Mouse (Mus musculus) spleen, embryonic (tissue): Measurements from ENCODE around the gene Klf15.

Source experiments
- CTCF ChIA-PET: fragments of 350-600 bp; sonication (Branson Sonifier 250); formaldehyde crosslinking; loops from one replicate; lab custom pipeline; 2022; lab: Charles Lee

Klf15 gene

DNA sequence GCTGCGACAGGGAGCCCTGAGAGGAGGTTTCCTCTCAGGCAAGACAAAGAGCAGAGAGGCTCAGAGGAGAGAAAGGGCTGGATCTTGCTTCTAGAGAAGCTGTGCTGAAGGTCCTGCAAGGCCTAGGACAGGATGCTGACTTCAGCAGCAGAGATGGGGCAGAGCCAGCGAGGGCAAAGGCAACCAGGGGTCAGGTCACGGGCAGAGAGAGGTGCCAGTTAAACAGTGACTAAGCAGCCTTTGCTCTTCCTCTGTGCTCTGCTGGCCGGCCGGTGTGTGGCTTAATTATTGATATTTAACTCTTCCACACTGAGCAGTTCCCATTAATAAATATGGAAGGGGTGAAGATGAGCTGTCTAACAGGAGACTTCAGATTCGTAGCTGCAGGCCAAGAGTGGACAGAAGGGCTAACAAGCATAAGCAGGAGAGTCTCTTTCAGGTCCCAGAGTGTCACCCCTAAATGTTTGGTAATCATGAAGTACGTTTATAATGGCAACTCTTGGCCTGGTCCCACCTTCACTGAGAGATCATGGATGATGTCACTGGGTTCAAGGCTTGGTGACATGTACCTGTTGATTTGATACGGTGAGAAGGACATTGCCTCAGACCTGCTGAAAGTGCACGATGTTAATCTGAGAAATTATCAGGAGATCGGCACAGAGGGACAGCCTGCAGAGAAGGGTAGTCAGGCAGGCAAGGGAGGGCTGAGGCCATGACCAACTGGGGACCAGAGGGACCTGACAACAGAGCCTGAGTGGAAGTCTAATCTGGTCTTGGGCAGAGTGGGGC is 29.8 kb downstream of the Klf15 start:
- CTCF ChIA-PET: interaction anchor here (0.5 kb wide), 1 partner anchor 1081 kb away, joined by 7 read pairs; no protein-coding TSS in a partner anchor

DNA sequence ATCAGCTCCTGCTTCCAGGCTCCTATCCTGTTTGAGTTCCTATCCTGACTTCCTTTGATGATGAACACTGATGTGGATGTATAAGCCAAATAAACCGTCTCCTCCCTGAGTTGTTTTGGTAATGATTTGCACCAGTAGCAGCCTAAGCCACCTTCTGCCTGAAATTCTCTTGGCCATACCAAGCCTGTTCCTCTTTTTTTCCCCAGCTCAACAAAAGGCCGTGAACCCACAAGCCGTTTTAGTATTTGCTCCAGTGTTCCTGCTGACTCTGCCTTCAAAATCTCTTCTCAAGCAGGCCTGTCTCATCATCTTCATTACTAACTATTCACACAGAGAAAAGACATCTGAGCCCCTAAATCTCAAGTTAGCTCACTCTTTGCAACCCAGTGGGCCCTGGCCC is 31.8 kb downstream of the Klf15 start:
- CTCF ChIA-PET: no interaction called here

DNA sequence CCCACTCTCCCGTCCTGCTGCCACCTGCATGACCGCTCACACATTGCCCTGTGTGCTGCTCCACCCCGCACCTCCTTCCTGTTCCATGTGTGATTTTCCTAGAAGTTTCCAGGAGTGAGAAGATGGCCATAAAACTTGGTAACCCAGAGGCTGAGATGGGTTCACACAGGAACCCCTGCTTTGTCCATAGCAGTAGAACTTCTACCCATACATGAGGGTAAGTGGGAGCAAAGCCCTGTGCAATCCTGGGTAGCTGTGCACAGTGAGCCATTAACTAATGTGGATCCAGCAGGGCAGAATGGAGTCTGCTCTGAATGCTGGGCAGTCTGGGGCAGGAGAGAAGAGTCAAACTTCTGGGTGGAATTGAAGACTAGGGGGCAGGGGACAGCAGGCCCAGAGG is 32.2 kb downstream of the Klf15 start:
- CTCF ChIA-PET: interaction anchor here (0.6 kb wide), 1 partner anchor 67 kb away, joined by 3 read pairs; no protein-coding TSS in a partner anchor

- CTCF ChIA-PET: interaction anchor here (0.6 kb wide), 1 partner anchor 66 kb away, joined by 3 read pairs; no protein-coding TSS in a partner anchor
Measured at GRCm38 (mm10) chr6:90495282-90495912, 33.0 kb downstream of the Klf15 start.

DNA sequence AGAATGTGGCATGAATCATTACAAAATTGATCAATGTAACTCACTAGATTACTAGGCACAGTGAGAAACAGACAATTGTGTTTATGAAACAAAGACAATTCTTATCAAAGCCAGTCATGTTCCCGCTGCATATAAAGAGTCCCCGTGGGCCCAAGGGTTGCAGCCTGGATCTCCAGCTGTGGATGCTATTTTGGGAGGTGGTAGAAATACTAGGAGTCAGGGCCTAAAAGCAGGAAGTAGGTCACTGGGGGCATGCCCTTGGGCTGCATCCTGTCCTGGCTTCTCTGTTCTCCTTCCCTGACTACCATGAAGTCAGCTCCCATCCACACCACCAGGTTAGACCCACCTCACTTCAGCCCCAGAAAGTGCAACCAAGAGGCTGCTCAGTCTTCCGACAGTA is 33.8 kb downstream of the Klf15 start:
- CTCF ChIA-PET: no interaction called here

DNA sequence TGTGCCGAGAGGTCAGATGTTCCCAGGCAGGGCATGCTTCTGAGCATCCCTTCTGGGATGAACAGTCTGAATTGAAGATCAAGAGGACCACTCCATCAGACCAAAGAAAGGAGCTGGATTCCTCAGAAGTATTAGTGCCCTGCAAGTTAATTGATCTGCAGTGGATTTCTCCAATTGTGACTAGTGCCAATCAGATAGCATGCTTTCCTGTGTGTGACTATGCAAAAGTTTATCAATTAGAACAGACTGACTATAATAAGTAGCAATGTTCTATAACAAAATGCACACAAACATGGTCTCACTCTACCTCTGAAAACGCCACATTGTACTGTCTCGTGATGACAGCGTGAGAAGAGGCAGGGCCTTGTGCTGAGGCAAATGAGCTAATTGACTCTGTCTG is 37.1 kb downstream of the Klf15 start:
- CTCF ChIA-PET: no interaction called here

DNA sequence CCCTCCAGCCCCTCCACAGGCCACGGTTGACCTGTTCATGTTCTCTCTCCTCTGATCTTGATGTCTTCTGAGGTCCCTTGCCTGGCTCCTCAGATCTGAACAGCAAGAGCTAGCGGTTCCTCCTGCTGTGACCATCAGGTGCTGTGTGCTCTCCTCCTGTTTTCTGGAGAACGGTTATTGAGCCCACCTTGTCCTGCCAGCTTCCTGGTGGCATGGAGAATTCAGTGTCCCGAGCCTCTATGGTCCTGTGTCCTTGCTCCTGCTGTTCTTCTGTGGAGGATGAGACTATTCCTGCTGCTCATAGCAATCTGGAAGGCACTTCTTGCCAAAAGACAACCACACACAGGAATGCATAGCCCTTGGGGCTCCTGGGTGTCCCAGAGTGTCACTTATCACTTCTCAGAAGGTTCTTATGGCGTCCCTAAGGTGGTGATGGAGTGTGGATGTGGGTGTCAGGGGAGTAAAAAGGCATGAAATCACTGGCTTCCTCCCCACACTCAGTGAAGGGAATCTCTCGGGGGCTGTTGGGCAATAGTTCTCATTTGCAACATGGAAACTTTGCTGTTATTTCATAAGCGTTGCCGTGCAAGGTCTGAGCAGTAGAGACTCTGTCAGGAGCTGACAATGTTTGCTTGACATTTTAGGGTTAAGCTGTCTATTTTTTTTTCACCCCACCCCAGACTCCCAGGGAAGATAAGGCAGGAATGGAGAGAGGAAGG is 39.0 kb downstream of the Klf15 start:
- CTCF ChIA-PET: no interaction called here

GRCm38 (mm10) chr6:90505906-90506305 is 43.5 kb downstream of the Klf15 start:
- CTCF ChIA-PET: interaction anchor here (0.6 kb wide), 1 partner anchor 552 kb away, joined by 3 read pairs; no protein-coding TSS in a partner anchor

DNA sequence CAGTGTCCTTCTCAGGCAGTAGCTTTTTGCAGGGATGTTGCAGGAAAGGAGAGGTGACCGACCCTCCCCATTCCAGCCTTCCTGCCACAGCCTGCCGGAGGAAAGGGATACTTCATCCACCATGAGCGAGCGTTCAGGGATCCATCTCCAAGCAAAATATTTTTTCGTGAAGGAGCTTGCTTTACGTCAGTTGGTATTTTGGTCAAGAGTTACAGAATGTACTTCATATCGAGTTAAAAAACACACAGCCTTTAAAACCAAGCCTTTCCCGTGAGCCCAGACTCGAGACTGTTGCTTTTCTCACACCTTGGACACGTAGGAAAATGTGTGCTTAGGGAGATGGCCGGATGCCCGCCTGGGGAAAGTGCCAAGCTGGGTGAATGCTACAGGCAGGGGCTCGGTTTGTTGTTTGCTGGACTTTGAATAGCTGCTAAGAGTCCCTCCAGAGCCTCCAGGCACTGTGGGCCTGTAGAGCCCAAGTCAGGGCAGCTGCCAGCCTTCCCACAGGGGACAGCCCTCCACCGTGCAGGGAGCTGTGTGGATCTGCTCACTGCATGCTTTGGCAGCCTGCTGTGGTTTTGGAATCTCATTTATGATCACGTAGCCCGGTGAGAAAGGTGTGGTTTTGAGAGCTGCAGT is 44.4 kb downstream of the Klf15 start:
- CTCF ChIA-PET: no interaction called here

DNA sequence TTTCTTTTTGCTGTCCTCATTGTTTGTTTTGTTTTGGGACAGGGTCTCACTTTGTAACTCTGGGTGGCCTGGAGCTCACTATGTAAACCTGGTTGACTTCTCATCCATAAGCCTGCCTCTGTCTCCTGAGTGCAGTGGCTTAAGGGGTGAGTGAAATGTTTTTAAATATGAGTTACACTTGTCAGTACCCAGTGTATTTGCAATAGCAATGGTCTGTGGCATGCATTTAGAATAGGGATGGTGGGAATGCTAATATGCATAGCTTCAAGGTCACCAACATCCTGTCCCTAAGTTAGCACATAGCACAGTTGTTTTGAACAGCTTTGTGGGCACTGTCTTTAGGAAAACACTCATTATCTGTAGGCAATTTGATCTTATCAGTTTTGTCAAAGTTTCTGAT is 45.1 kb downstream of the Klf15 start:
- CTCF ChIA-PET: no interaction called here

DNA sequence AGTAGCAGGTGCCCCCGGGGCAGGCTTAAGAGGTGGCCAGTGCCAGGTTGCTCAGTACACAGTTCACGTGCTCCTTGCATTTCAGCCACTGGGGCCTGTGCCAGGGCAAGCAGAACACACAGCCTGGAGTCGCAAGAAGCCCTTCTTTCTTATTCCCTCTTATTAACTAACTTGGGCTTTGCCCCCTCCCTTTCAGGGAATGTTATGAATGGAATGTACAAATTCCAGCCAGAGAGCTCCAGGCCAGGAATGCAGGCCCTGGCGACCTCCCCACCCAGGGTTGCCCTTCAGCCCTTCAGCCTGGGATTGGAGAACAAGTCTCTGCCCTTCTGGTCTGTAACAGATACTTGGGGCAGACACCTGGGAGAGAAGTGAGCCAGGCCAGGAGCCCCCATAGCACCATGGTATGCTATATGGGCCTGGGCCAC is 45.8 kb downstream of the Klf15 start:
- CTCF ChIA-PET: no interaction called here

GRCm38 (mm10) chr6:90509085-90509484 is 46.7 kb downstream of the Klf15 start:
- CTCF ChIA-PET: no interaction called here

- CTCF ChIA-PET: no interaction called here
Measured at GRCm38 (mm10) chr6:90512416-90512815, 50.0 kb downstream of the Klf15 start.

DNA sequence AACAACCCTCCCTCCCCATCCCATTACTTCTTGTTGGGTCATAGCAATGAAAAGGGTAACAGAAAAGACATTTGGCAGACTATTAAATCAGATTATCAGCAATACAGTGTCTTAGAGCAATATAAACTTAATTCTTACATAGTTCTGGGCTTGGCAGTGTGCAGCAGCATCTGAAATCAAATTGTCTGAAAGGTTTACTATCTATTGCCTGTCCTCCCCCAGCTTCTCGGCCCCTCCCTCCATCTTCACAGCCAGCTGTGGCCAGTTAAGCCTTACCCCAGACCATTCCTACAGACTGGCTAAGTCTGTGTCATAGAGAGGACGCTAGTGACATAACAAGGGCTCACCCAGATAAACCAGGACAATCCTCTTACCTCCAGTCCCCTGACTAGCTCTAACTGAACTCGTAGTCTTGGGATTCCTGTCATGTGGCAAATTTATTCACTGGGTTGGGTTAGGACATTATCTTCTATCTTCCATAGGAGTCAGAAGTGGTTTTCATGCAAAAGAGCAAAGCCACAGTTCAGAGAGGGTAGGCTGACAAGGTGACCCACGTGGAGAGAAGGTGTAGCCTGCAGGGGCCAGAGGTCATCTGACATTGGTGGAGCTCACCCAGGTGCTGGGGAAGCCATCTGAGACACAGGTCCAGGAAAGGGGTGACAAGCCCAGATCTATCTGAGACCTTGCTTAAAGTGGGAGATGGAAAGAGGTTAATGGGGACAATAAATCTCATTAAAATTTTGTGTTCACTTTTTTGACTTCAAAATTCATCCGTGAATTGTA is 50.9 kb downstream of the Klf15 start:
- CTCF ChIA-PET: no interaction called here

- CTCF ChIA-PET: no interaction called here
Measured at GRCm38 (mm10) chr6:90514369-90514768, 52.0 kb downstream of the Klf15 start.

GRCm38 (mm10) chr6:90514883-90515405 is 52.6 kb downstream of the Klf15 start:
- CTCF ChIA-PET: no interaction called here

- CTCF ChIA-PET: no interaction called here
Measured at GRCm38 (mm10) chr6:90518892-90519291, 56.5 kb downstream of the Klf15 start.

- CTCF ChIA-PET: no interaction called here
Measured at GRCm38 (mm10) chr6:90519375-90519774, 57.0 kb downstream of the Klf15 start.
